Mouse (Mus musculus): ENCODE measurements around the gene Tnp2. TPM values are rescaled to one million over a fixed set of nuclear protein-coding genes. Genes with fewer than 3 reads are reported as not detected.
"Not testable (repeated sequence)": the region's sequence is repeated elsewhere in the genome, so short reads cannot be mapped to it uniquely, and the experiment has no call there.

Gene Tnp2
- polyA plus RNA-seq, 1 experiment from 2014 or later, result not detected

- Histone ChIP-seq H3K4me1 (replicated peaks) (peaks cover 23% of the 10 kb centered on the region), H3K9me3 (replicated peaks) (peaks cover 3% of the 10 kb centered on the region), H3K27me3 (replicated peaks) (no peaks in the 10 kb centered on the region), H3K9ac (no peak overlapping the region), H3K27ac (ENCODE audit: poor library complexity, severe bottlenecking) (no peak overlapping the region), H3K36me3 (no peaks in the 10 kb centered on the region), H3K4me2 (no peak overlapping the region), H3K4me3 (no peak overlapping the region)
- no peak for ATAC-seq (ENCODE audit: insufficient number of reproducible peaks, low FRiP score)
- WGBS, result 49% methylated on average over 4 of the region's 4 CpGs
Observed at GRCm38 (mm10) chr16:10821387-10821786, 32.9 kb upstream of the Tnp2 start.

DNA sequence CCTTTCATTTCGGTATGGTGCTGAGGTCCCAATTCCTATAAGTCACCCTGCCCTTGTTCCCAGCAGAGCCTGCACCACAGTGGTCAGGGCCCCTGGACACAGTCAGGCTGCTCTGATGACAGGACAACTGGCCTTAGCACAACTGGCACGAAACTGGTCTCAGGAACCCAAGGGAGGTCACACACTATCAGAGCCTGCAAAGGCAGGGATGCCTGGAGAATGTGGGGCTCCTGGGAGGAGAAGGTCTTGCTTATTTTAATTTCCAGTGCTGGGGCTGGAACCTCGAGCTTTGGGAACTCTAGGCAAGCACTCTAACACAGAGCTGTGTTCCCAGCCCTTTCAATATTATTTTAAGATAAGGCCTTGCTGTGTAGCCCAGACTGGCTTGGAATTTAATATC is 31.5 kb upstream of the Tnp2 start:
- H3K4me3 ChIP-seq, result no peak overlapping the region
- H3K27ac ChIP-seq (ENCODE audit: poor library complexity, severe bottlenecking), result no peak overlapping the region
- no peaks in the 10 kb centered on the region for H3K27me3 ChIP-seq (replicated peaks)
- H3K9me3 ChIP-seq (replicated peaks), result peaks cover 3% of the 10 kb centered on the region
- peaks cover 26% of the 10 kb centered on the region for H3K4me1 ChIP-seq (replicated peaks)
- ATAC-seq (ENCODE audit: insufficient number of reproducible peaks, low FRiP score), result no peak
- 35% methylated on average over 3 of the region's 3 CpGs for WGBS
- no peak overlapping the region for H3K9ac ChIP-seq
- H3K36me3 ChIP-seq, result no peaks in the 10 kb centered on the region
- H3K4me2 ChIP-seq, result no peak overlapping the region

GRCm38 (mm10) chr16:10818579-10819135 is 30.2 kb upstream of the Tnp2 start:
- no peak overlapping the region for H3K4me2 ChIP-seq
- WGBS, result 83% methylated on average over 4 of the region's 4 CpGs
- H3K9ac ChIP-seq, result no peak overlapping the region
- H3K27ac ChIP-seq (ENCODE audit: poor library complexity, severe bottlenecking), result no peak overlapping the region
- no peak for ATAC-seq (ENCODE audit: insufficient number of reproducible peaks, low FRiP score)
- peaks cover 33% of the 10 kb centered on the region for H3K4me1 ChIP-seq (replicated peaks)
- no peaks in the 10 kb centered on the region for H3K36me3 ChIP-seq
- peaks cover 3% of the 10 kb centered on the region for H3K9me3 ChIP-seq (replicated peaks)
- no peaks in the 10 kb centered on the region for H3K27me3 ChIP-seq (replicated peaks)
- no peak overlapping the region for H3K4me3 ChIP-seq

- Histone ChIP-seq H3K36me3 (no peaks in the 10 kb centered on the region), H3K27me3 (replicated peaks) (no peaks in the 10 kb centered on the region), H3K27ac (ENCODE audit: poor library complexity, severe bottlenecking) (no peak overlapping the region), H3K4me2 (no peak overlapping the region), H3K4me1 (replicated peaks) (peaks cover 35% of the 10 kb centered on the region), H3K9ac (no peak overlapping the region), H3K4me3 (no peak overlapping the region), H3K9me3 (replicated peaks) (no peaks in the 10 kb centered on the region)
- 37% methylated on average over 4 of the region's 4 CpGs for WGBS
- ATAC-seq (ENCODE audit: insufficient number of reproducible peaks, low FRiP score), result no peak
Observed at GRCm38 (mm10) chr16:10814864-10815263, 26.4 kb upstream of the Tnp2 start.

GRCm38 (mm10) chr16:10813726-10814125 is 25.3 kb upstream of the Tnp2 start:
- WGBS, result 78% methylated on average over 4 of the region's 4 CpGs
- no peaks in the 10 kb centered on the region for H3K36me3 ChIP-seq
- no peaks in the 10 kb centered on the region for H3K9me3 ChIP-seq (replicated peaks)
- H3K27me3 ChIP-seq (replicated peaks), result no peaks in the 10 kb centered on the region
- H3K4me2 ChIP-seq, result no peak overlapping the region
- no peak overlapping the region for H3K27ac ChIP-seq (ENCODE audit: poor library complexity, severe bottlenecking)
- ATAC-seq (ENCODE audit: insufficient number of reproducible peaks, low FRiP score), result no peak
- no peak overlapping the region for H3K9ac ChIP-seq
- H3K4me3 ChIP-seq, result no peak overlapping the region
- H3K4me1 ChIP-seq (replicated peaks), result peaks cover 30% of the 10 kb centered on the region

- H3K4me1 ChIP-seq (replicated peaks), result peaks cover 27% of the 10 kb centered on the region
- H3K27me3 ChIP-seq (replicated peaks), result no peaks in the 10 kb centered on the region
- 62% methylated on average over 2 of the region's 2 CpGs for WGBS
- H3K36me3 ChIP-seq, result no peaks in the 10 kb centered on the region
- H3K4me2 ChIP-seq, result no peak within 1 kb of the TSS
- no peaks in the 10 kb centered on the region for H3K9me3 ChIP-seq (replicated peaks)
- no peak within 1 kb of the TSS for H3K4me3 ChIP-seq
- H3K9ac ChIP-seq, result no peak within 1 kb of the TSS
- no peak within 1 kb of the TSS for H3K27ac ChIP-seq (ENCODE audit: poor library complexity, severe bottlenecking)
- ATAC-seq (ENCODE audit: insufficient number of reproducible peaks, low FRiP score), result no peak
Observed at GRCm38 (mm10) chr16:10812865-10813371, 24.5 kb upstream of the Tnp2 start, which contains the start of gene Gm11172. Gm11172 (plus strand) TSS chr16:10812915.

DNA sequence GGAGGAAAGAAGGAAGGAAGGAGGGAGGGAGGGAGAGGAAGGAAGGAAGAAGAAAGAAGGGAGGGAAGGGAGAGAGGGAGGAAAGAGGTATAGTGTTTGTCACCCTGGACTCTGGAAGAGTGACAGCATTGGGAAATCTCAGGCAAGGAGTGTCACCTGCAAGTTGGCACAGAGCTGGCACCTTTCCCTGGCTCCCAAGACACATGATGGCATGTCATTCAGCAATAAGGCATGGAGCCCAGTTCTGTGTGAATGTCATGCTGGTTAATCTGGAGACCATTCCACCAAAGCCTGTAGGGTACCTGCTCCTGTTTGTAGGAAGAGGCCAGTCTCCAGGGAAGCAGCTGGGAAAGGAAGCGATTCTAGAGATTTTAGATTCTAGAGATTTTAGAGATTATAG is 21.9 kb upstream of the Tnp2 start:
- no peak for ATAC-seq (ENCODE audit: insufficient number of reproducible peaks, low FRiP score)
- peaks cover 21% of the 10 kb centered on the region for H3K4me1 ChIP-seq (replicated peaks)
- no peak overlapping the region for H3K27ac ChIP-seq (ENCODE audit: poor library complexity, severe bottlenecking)
- 93% methylated on average over 1 of the region's 1 CpGs for WGBS
- no peaks in the 10 kb centered on the region for H3K9me3 ChIP-seq (replicated peaks)
- H3K9ac ChIP-seq, result no peak overlapping the region
- no peak overlapping the region for H3K4me3 ChIP-seq
- no peak overlapping the region for H3K4me2 ChIP-seq
- no peaks in the 10 kb centered on the region; the same call in 1 of the 2 replicates for H3K27me3 ChIP-seq (replicated peaks)
- H3K36me3 ChIP-seq, result no peaks in the 10 kb centered on the region

GRCm38 (mm10) chr16:10805789-10806527 is 17.5 kb upstream of the Tnp2 start, which contains the start of gene Prm1:
Prm1 (minus strand) TSS chr16:10805839.
- ATAC-seq (ENCODE audit: insufficient number of reproducible peaks, low FRiP score), result no peak
- H3K4me3 ChIP-seq, result no peak within 1 kb of the TSS
- no peak within 1 kb of the TSS for H3K9ac ChIP-seq
- no peaks in the 10 kb centered on the region; the same call in 1 of the 2 replicates for H3K27me3 ChIP-seq (replicated peaks)
- H3K27ac ChIP-seq (ENCODE audit: poor library complexity, severe bottlenecking), result no peak within 1 kb of the TSS
- H3K36me3 ChIP-seq, result no peaks in the 10 kb centered on the region
- H3K9me3 ChIP-seq (replicated peaks), result no peaks in the 10 kb centered on the region
- H3K4me1 ChIP-seq (replicated peaks), result peaks cover 3% of the 10 kb centered on the region; the same call in 1 of the 2 replicates
- 70% methylated on average over 10 of the region's 10 CpGs for WGBS
- H3K4me2 ChIP-seq, result no peak within 1 kb of the TSS

DNA sequence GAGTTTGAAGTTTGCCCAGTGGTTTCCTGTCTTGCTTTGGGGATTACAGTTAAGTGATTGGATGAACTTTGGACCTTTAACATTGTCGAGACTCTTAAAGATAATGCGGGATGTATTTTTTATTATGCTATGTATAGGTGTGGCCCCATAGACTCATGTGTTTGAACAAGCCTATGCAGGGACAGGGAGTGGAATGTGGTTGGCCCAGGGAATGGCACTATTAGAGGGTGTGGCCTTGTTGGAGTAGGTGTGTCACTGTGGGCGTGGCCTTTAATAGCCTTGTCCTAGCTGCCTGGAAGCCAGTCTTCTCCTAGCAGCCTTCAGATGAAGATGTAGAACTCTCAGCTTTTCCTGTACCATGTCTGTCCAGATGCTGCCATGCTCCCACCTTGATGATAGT is 14.0 kb upstream of the Tnp2 start:
- WGBS, result 75% methylated on average over 3 of the region's 3 CpGs
- not testable (repeated sequence) for H3K27ac ChIP-seq (ENCODE audit: poor library complexity, severe bottlenecking); ATAC-seq (ENCODE audit: insufficient number of reproducible peaks, low FRiP score); H3K4me2 ChIP-seq; H3K36me3 ChIP-seq; H3K27me3 ChIP-seq (replicated peaks); H3K9me3 ChIP-seq (replicated peaks); H3K4me3 ChIP-seq; H3K9ac ChIP-seq; H3K4me1 ChIP-seq (replicated peaks)

- Histone ChIP-seq H3K9ac (no peak within 1 kb of the TSS), H3K4me3 (no peak within 1 kb of the TSS), H3K4me2 (no peak within 1 kb of the TSS), H3K4me1 (replicated peaks) (no peaks in the 10 kb centered on the region), H3K27ac (ENCODE audit: poor library complexity, severe bottlenecking) (no peak within 1 kb of the TSS), H3K9me3 (replicated peaks) (no peaks in the 10 kb centered on the region), H3K36me3 (no peaks in the 10 kb centered on the region), H3K27me3 (replicated peaks) (peaks cover 44% of the 10 kb centered on the region)
- no peak for ATAC-seq (ENCODE audit: insufficient number of reproducible peaks, low FRiP score)
- WGBS, result 72% methylated on average over 6 of the region's 6 CpGs
Observed at GRCm38 (mm10) chr16:10796034-10796433, 7.6 kb upstream of the Tnp2 start, which contains the start of gene Prm2. Prm2 (minus strand) TSS chr16:10796134.

- peaks cover 51% of the 10 kb centered on the region for H3K27me3 ChIP-seq (replicated peaks)
Observed at GRCm38 (mm10) chr16:10790702-10791101, 2.2 kb upstream of the Tnp2 start, which contains the start of gene Prm3. Prm3 (minus strand) TSS chr16:10790914.

More at GRCm38 (mm10) chr16:10790702-10791101, 2.2 kb upstream of the Tnp2 start, which contains the start of gene Prm3:
- Histone ChIP-seq H3K4me2 (no peak within 1 kb of the TSS), H3K4me3 (no peak within 1 kb of the TSS), H3K9ac (no peak within 1 kb of the TSS), H3K36me3 (no peaks in the 10 kb centered on the region), H3K4me1 (replicated peaks) (peaks cover 17% of the 10 kb centered on the region), H3K27ac (ENCODE audit: poor library complexity, severe bottlenecking) (no peak within 1 kb of the TSS), H3K9me3 (replicated peaks) (no peaks in the 10 kb centered on the region)
- WGBS, result 72% methylated on average over 9 of the region's 9 CpGs
- no peak for ATAC-seq (ENCODE audit: insufficient number of reproducible peaks, low FRiP score)

Measured in heart, embryonic 12.5 days (tissue).